Mouse (Mus musculus) ES-E14 (cell line): ENCODE data around the gene Atp5mpl.

Source experiments
- CHD2 ChIP-seq: IDR thresholded peaks from 2 replicates; pipeline ENCODE4 v1.6.1; 2014; ENCODE audit warnings: mild to moderate bottlenecking, low read depth, low read length, inconsistent platforms
- HCFC1 ChIP-seq: IDR thresholded peaks from 2 replicates; pipeline ENCODE4 v1.6.1; 2012; ENCODE audit warnings: low read length, inconsistent platforms, borderline replicate concordance; ENCODE audit not compliant: insufficient read depth
- ZC3H11A ChIP-seq: IDR thresholded peaks from 2 replicates; pipeline ENCODE4 v1.6.1; 2012; ENCODE audit warnings: low read depth, mild to moderate bottlenecking, inconsistent platforms, low read length, borderline replicate concordance

DNA sequence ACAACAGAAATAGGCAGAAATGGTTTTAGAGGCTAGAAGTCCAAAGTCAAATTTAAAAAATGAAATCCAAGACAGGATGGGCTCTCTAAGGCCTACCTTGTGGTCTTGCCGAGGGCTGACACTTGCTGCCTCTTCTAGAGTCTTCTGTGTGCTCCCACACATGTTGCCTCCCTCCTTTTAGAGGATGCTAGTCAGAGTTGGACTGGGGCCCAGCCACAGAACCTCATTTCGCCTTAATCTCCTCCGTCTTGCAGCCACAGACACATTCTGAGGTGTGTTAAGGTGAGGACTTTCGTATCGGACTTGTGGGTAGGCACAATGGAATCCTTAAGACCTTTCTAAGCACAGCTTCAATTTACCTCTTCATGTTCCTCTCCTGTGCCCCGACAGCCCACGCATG lies 54.0 kb downstream of the Atp5mpl start:
- no peak for TF ChIP-seq CHD2
- no peak for TF ChIP-seq ZC3H11A
- TF ChIP-seq HCFC1, result no peak
